23 mouse cellular contexts compared by ENCODE assay signal in the genomic region with DNA sequence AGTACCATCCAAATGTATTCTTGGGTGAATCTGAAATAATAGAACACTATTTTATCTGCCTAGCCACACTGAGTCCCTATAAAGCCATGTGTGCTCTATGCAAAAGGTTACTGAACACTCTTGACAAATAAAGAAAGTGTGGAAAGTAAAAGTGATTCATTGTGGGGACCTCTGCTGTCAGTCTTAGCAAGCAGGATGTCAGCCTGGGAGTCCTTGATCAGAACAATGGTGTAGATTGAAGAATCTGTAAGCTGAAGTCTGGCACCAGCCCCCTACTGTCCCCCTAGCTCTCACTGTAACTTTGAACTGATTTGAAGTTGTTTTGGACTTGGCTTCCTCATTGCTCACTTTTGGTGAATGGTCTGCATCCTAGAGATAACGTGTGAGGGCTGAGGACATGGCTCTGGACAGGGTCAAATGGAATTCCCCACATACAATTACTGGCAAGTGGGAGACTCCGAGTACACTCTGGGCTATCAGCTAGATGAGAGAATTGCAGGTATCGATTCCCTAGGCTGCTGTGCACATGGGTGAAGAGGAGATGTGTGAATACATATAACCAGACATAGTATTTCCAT. TPM values are rescaled to one million over a fixed set of nuclear protein-coding genes. Genes with fewer than 3 reads are reported as not detected.
DNase-seq lines count a peak whose midpoint lies in the region; TF ChIP-seq lines count a peak whose summit lies in the region.
"Had no signal": no experiment of that assay in that cellular context is flagged by ENCODE, and none has a peak within 500 bp of the region (broad histone marks: within the 10 kb centered on the region; RNA-seq: fewer than 3 reads in every experiment).

No protein-coding gene starts in this region.

- no peak for TF ChIP-seq CTCF in spleen, adult 2 months (IDR thresholded peaks at IDR 0.05; ENCODE audit: extremely low read depth, insufficient read depth, insufficient read length, insufficient replicate concordance)

- H3K27ac ChIP-seq in spleen, adult 2 months (ENCODE audit: insufficient read depth, low read length): peak overlapping the region; percentile 75
- H3K27ac ChIP-seq: embryonic facial prominence, embryonic 15.5 days; gastrocnemius, adult 2 months; heart, embryonic 13.5 days; hindbrain, postnatal 0 days; kidney, postnatal 0 days; midbrain, embryonic 10.5 days had no signal

- no peak for DNase-seq in spleen, adult 2 months (ENCODE audit: low read depth in 1 of 2, low spot score in 2 of 2)
- no peak for DNase-seq in spleen, adult 12 weeks (ENCODE audit: low spot score)
- DNase-seq in CD4-positive helper T cell, adult 2 months (ENCODE audit: low read depth, low spot score): peak; percentile 58
- peak; percentile 16 for DNase-seq in T-cell, adult 2 months (ENCODE audit: low spot score)
- peak; percentile 61 for DNase-seq in naive thymus-derived CD4-positive, alpha-beta T cell, adult 2 months (ENCODE audit: low read depth)
- no peak for DNase-seq in cerebellum, postnatal 4 days (ENCODE audit: low spot score in 2 of 2)
- DNase-seq in testis, postnatal 10 days (ENCODE audit: low spot score): no peak
- DNase-seq in left cerebral cortex, adult 9 months (ENCODE audit: low spot score in 2 of 2): no peak
- DNase-seq: adrenal gland, postnatal 10 days; cerebellum, adult 11 months; cerebellum, postnatal 14 days; gastrocnemius, adult 2 months; heart, adult 18-20 months; kidney, adult 18-20 months; liver; lung, adult 18-20 months; retina, postnatal 1 day; right cerebral cortex, postnatal 4 days had no signal

- no peaks in the 10 kb centered on the region for H3K36me3 ChIP-seq in spleen, adult 2 months (ENCODE audit: control insufficient read depth, insufficient read depth, low read length)
- H3K36me3 ChIP-seq: embryonic facial prominence, embryonic 15.5 days; heart, embryonic 13.5 days; midbrain, embryonic 10.5 days had no signal

- peak overlapping the region; percentile 61 for H3K4me3 ChIP-seq in spleen, adult 2 months (ENCODE audit: extremely low read depth, insufficient read depth, insufficient read length)
- H3K4me3 ChIP-seq: embryonic facial prominence, embryonic 15.5 days; gastrocnemius, adult 2 months; heart, embryonic 13.5 days; midbrain, embryonic 10.5 days had no signal

- H3K27me3 ChIP-seq in spleen, adult 2 months (ENCODE audit: control insufficient read depth, insufficient read depth, low read length): no peaks in the 10 kb centered on the region
- H3K27me3 ChIP-seq: embryonic facial prominence, embryonic 15.5 days; heart, embryonic 13.5 days had no signal

- 27% methylated on average over 3 of the region's 3 CpGs for WGBS in spleen, adult 2 months

- TF ChIP-seq POLR2A in spleen, adult 2 months (IDR thresholded peaks at IDR 0.05; ENCODE audit: low read depth, low read length): no peak

- peaks cover 31% of the 10 kb centered on the region for H3K4me1 ChIP-seq in spleen, adult 2 months (ENCODE audit: control insufficient read depth, insufficient read depth, insufficient read length)

RNA-seq across cellular contexts. Expression of a gene that starts 2.0 kb away (rescaled TPM):
- polyA plus RNA-seq in spleen, adult 2 months (2012; rRNA removed): 20.2 and 26.9 TPM in 2 replicates

Comparison
In these comparisons a context has a peak if more than half of its experiments do, and no peak if none do; other contexts are left out.
1. DNase-seq: peak in CD4-positive helper T cell, adult 2 months (single experiment), T-cell, adult 2 months (single experiment) and naive thymus-derived CD4-positive, alpha-beta T cell, adult 2 months (single experiment); none in spleen, adult 2 months (0 of 2), spleen, adult 12 weeks (single experiment), cerebellum, postnatal 4 days (0 of 2), testis, postnatal 10 days (single experiment) and left cerebral cortex, adult 9 months (0 of 2).